Mouse (Mus musculus) liver, embryonic 14.5 days (tissue): ENCODE results near the gene Cebpb. TPM values are rescaled to one million over a fixed set of nuclear protein-coding genes. Genes with fewer than 3 reads are reported as not detected.

Source experiments
- ATAC-seq: fragments of 200-750 bp; cut with Nextera tagmentation; 2 replicates; pipeline ENCODE4 v1.8.0; 2017; ENCODE audit warnings: moderate number of reproducible peaks, mild to moderate bottlenecking, moderate library complexity; ENCODE audit not compliant: insufficient read depth
- DNase-seq, 3 experiments: peaks; one replicate each; pipeline ENCODE4 v3.0.0-alpha.2; 2012 to 2013; ENCODE audit warnings: low read depth in 3 of 3, low spot score in 3 of 3
- H3K27ac ChIP-seq: fragments of 300-500 bp; sonication (generic); 2 replicates; pipeline ENCODE4 v1.5.1; 2014; ENCODE audit warnings: moderate library complexity, mild to moderate bottlenecking, control low read depth, inconsistent platforms
- H3K27me3 ChIP-seq: fragments of 300-500 bp; sonication (generic); 2 replicates; pipeline ENCODE4 v1.6.1; 2014; ENCODE audit warnings: mild to moderate bottlenecking, low read length, moderate library complexity; ENCODE audit not compliant: control insufficient read depth, insufficient read depth
- H3K36me3 ChIP-seq: fragments of 300-500 bp; sonication (generic); replicated peaks from 2 replicates; pipeline ENCODE4 v1.6.1; 2014; ENCODE audit warnings: low read depth; ENCODE audit not compliant: control insufficient read depth, insufficient read depth
- H3K4me1 ChIP-seq, 2 experiments: fragments of 200-500 bp in 1 of 2; fragments of 300-500 bp in 1 of 2; sonication (generic) in 1 of 2; replicated peaks; 2 replicates each; pipeline ENCODE4 v1.6.1; 2012 to 2014; ENCODE audit warnings: antibody characterized with exemption in 1 of 2, inconsistent platforms in 1 of 2, low read length in 1 of 2; ENCODE audit not compliant: control insufficient read depth in 2 of 2, insufficient read depth in 2 of 2
- H3K4me2 ChIP-seq: fragments of 300-500 bp; sonication (generic); 2 replicates; pipeline ENCODE4 v1.6.1; 2014; ENCODE audit warnings: low read depth, mild to moderate bottlenecking, control low read depth, moderate library complexity
- H3K4me3 ChIP-seq, 2 experiments: fragments of 200-500 bp in 1 of 2; fragments of 300-500 bp in 1 of 2; sonication (generic) in 1 of 2; 2 replicates each; pipeline ENCODE4 v1.5.1; 2012 to 2014; ENCODE audit warnings: low read depth in 2 of 2, low read length in 2 of 2, mild to moderate bottlenecking in 2 of 2, control low read depth in 1 of 2, inconsistent platforms in 1 of 2, moderate library complexity in 1 of 2; ENCODE audit not compliant: insufficient read depth in 1 of 2
- H3K9ac ChIP-seq: fragments of 300-500 bp; sonication (generic); replicated peaks from 2 replicates; pipeline ENCODE4 v1.6.1; 2014; ENCODE audit warnings: mild to moderate bottlenecking, control low read depth, moderate library complexity
- H3K9me3 ChIP-seq: fragments of 300-500 bp; sonication (generic); 2 replicates; pipeline ENCODE4 v1.6.1; 2016; ENCODE audit warnings: low read length, mixed read lengths; ENCODE audit not compliant: control insufficient read depth
- CTCF ChIP-seq: IDR thresholded peaks from 2 replicates; pipeline ENCODE4 v1.5.1; 2016; ENCODE audit warnings: antibody characterized with exemption, low read depth, control low read depth
- EP300 ChIP-seq: IDR thresholded peaks from 2 replicates; pipeline ENCODE4 v1.6.1; 2016; ENCODE audit warnings: antibody characterized with exemption, low read depth
- WGBS: fragments of 180-500 bp; shearing (Covaris S2); extraction: QIAGEN DNeasy Blood & Tissue Kit; methylation state at CpG from one replicate; pipeline ENCODE4 v1.1.7; 2014; ENCODE audit not compliant: insufficient replicate concordance; 5-methylcytosine and 5-hydroxymethylcytosine counted together
- polyA plus RNA-seq, 2 experiments: library from polyadenylated mRNA; depleted of rRNA in 1 of 2; stranded (reverse) in 1 of 2; unstranded in 1 of 2; fragments of >200 nt; fragmentation: Nextera tagmentation in 1 of 2; extraction: Ambion mirVana in 1 of 2; gene quantifications; 2 replicates each; pipeline versions ENCODE4 v1.2.1 to v1.2.3; 2012 to 2014

Gene Cebpb
- polyA plus RNA-seq, 2 experiments: 12.8 to 17.2 TPM

DNA sequence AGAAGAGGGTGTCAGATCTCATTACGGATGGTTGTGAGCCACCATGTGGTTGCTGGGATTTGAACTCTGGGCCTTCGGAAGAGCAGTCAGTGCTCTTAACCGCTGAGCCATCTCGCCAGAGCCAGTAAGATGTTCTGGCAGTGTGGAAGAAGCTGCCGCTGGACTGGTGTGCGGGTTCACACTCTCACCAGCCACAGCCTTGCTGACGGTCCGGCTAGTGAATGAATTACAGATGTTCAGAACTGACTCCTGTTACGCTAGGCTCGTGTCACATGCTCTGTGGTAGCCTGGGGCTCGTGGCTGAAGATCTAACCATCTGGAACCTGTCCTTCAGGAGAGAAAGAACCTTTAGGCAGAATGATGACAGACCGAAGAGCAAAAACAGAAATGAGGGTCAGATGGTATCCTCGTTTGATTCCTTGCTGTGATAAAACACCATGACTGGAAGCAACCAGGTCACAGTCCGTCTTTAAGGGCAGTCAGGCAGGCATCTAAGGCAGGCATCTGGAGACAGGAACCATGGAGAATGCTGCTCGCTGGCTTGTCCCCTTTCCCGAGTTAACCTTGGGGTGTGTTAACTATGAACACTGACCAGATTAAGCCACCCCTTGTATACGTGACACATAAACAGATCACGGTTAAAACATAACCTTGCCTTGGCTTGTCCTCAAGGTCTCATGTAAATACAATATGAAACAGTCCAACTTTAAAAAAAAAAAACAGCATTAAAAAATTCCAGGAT lies 22.6 kb upstream of the Cebpb start:
- H3K36me3 ChIP-seq: no peaks in the 10 kb centered on the region
- no peaks in the 10 kb centered on the region; the same call in 1 of the 2 replicates for H3K27me3 ChIP-seq
- no peak for TF ChIP-seq EP300
- TF ChIP-seq CTCF: no peak
- no peak for ATAC-seq
- no peak overlapping the region for H3K27ac ChIP-seq
- WGBS: 70% methylated on average over 18 of the region's 18 CpGs
- no peak overlapping the region for H3K4me2 ChIP-seq
- peaks cover 4 to 8% of the 10 kb centered on the region in 2 experiments for H3K4me1 ChIP-seq
- H3K9me3 ChIP-seq: no peaks in the 10 kb centered on the region
- H3K9ac ChIP-seq: no peak overlapping the region
- H3K4me3 ChIP-seq: no peak overlapping the region
- no peak for DNase-seq

DNA sequence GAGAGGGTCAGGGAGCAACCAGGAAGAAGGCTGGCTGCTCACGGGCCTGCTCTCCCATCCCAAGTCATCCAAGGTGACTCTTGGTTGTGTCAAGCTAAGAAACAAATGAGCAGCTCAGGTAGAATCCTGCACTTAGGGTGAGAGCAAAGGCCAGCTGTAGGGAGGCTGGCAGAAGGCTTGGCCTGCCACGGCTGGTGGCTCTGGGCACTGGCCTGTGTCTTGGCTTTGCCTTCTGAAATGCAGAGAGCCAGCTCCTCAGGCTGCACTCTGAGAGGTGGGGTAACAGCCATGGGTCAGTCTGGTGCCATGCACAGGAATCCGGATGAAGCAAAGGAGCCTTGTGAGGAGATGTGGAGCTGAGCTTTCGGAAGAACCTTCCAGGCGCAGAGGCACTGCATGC lies 20.3 kb upstream of the Cebpb start:
- DNase-seq: no peak
- H3K27ac ChIP-seq: no peak overlapping the region
- H3K4me2 ChIP-seq: no peak overlapping the region
- H3K36me3 ChIP-seq: no peaks in the 10 kb centered on the region
- no peaks in the 10 kb centered on the region for H3K9me3 ChIP-seq
- H3K4me1 ChIP-seq: peaks cover 19 to 20% of the 10 kb centered on the region in 2 experiments
- no peak for ATAC-seq
- TF ChIP-seq EP300 (no peak), CTCF (no peak)
- no peak overlapping the region for H3K4me3 ChIP-seq
- no peaks in the 10 kb centered on the region; the same call in 1 of the 2 replicates for H3K27me3 ChIP-seq
- 77% methylated on average over 5 of the region's 5 CpGs for WGBS
- H3K9ac ChIP-seq: no peak overlapping the region

DNA sequence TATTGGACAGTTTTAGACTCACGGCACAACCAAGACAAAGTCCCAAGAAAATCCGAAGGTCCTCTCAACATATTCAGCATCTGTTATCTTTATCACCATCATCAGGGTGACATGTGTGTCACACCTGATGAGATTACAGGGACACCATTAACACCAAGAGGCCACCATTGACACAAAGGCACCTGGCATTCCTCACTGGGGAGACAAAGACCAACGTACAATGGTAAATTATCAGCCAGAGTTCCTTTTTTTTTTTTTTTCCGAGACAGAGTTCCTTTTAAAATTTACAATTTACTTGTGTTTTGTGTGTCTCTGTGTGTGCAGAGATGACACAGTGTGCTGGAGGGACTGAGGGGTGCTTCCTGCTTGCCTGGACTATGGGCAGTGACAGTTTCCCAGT lies 19.3 kb upstream of the Cebpb start:
- no peak for DNase-seq
- no peaks in the 10 kb centered on the region; the same call in 1 of the 2 replicates for H3K27me3 ChIP-seq
- no peak overlapping the region for H3K9ac ChIP-seq
- peaks cover 19 to 20% of the 10 kb centered on the region in 2 experiments for H3K4me1 ChIP-seq
- no peak overlapping the region for H3K27ac ChIP-seq
- H3K36me3 ChIP-seq: no peaks in the 10 kb centered on the region
- TF ChIP-seq EP300 (no peak), CTCF (no peak)
- no peak for ATAC-seq
- WGBS: 55% methylated on average over 4 of the region's 4 CpGs
- no peak overlapping the region for H3K4me2 ChIP-seq
- no peaks in the 10 kb centered on the region for H3K9me3 ChIP-seq
- H3K4me3 ChIP-seq: no peak overlapping the region

- ATAC-seq: no peak
Measured at GRCm38 (mm10) chr2:167671101-167671633, 17.5 kb upstream of the Cebpb start.

GRCm38 (mm10) chr2:167672212-167672685 lies 16.5 kb upstream of the Cebpb start:
- TF ChIP-seq CTCF: no peak
- TF ChIP-seq EP300: no peak; the same call in 1 of the 2 replicates
- Histone ChIP-seq H3K4me3 (peak overlapping the region; percentile 25 to 30; a peak in 2 of 4 replicates), H3K4me1 (peaks cover 19 to 20% of the 10 kb centered on the region in 2 experiments), H3K9me3 (no peaks in the 10 kb centered on the region), H3K9ac (peak overlapping the region; percentile 40), H3K27ac (peak overlapping the region; percentile 72), H3K36me3 (no peaks in the 10 kb centered on the region), H3K4me2 (peak overlapping the region; percentile 56), H3K27me3 (no peaks in the 10 kb centered on the region; the same call in 1 of the 2 replicates)
- WGBS: 23% methylated on average over 13 of the region's 13 CpGs
- peak in 2 of 3 experiments; percentile 54 to 73 for DNase-seq
- peak; percentile 92 for ATAC-seq

More at GRCm38 (mm10) chr2:167671101-167671633, 17.5 kb upstream of the Cebpb start:
- Histone ChIP-seq H3K36me3 (no peaks in the 10 kb centered on the region), H3K9ac (no peak overlapping the region), H3K27ac (no peak overlapping the region), H3K4me2 (peak overlapping the region; percentile 56), H3K4me1 (peaks cover 19 to 20% of the 10 kb centered on the region in 2 experiments), H3K27me3 (no peaks in the 10 kb centered on the region; the same call in 1 of the 2 replicates), H3K9me3 (no peaks in the 10 kb centered on the region), H3K4me3 (no peak overlapping the region; a peak in 1 of 4 replicates)
- no peak for DNase-seq
- WGBS: 78% methylated on average over 5 of the region's 5 CpGs
- TF ChIP-seq EP300: no peak
- no peak for TF ChIP-seq CTCF
